Mouse (Mus musculus) gastrocnemius, adult 18-20 months (tissue): ENCODE results near the gene Nle1. TPM values are rescaled to one million over a fixed set of nuclear protein-coding genes. Genes with fewer than 3 reads are reported as not detected.

ENCODE experiments used
- DNase-seq: peaks from one replicate; pipeline ENCODE4 v3.0.0; 2021; ENCODE audit warnings: low spot score
- total RNA-seq, 2 experiments: library from RNA; stranded (reverse); gene quantifications; 2 replicates each; pipeline ENCODE4 v1.2.3; 2021

The Nle1 gene
- total RNA-seq, 2 experiments from 2014 or later: 10.4 to 13.9 TPM

DNA sequence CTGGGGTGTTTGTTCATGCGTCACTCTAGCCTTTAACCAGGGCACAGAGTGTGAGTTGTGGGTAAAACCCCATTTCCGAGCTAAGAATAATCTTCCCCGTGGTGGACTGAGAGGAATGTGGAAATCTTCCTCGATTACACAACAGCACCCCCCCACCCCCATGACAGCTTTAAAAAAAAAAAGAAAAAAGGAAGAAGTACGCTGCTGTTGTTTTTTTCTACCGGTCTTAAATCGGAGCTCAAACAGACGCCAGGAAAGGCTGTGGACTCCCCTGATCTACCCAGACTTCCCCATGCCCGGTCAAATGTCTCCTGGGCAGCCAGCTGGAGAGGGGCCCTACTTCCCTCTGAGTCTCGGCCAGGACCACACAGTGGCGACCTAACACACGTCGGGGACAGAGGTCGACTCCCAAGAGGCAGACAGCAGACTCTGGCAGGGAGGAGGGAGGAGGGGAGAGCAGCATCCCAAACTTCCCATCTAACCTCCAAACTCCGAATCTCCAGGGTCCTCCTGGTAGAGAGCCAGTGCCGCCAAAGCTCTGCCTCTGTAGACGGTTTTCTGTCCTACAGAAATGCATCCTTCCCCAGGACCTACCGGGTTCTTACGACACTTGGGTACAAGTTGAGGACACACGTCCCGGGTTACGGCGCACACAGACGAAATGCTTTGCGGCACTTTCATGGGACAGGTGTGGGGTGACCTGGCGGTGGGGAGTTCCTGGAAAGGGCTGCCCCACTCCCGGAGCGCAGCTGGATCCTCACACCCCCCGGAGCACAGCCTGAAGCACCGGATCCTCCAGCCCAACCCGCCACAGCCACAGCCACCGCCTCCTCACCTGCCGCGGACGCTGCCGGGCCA, 37.8 kb downstream of the Nle1 start:
- peak; percentile 82 for DNase-seq

DNA sequence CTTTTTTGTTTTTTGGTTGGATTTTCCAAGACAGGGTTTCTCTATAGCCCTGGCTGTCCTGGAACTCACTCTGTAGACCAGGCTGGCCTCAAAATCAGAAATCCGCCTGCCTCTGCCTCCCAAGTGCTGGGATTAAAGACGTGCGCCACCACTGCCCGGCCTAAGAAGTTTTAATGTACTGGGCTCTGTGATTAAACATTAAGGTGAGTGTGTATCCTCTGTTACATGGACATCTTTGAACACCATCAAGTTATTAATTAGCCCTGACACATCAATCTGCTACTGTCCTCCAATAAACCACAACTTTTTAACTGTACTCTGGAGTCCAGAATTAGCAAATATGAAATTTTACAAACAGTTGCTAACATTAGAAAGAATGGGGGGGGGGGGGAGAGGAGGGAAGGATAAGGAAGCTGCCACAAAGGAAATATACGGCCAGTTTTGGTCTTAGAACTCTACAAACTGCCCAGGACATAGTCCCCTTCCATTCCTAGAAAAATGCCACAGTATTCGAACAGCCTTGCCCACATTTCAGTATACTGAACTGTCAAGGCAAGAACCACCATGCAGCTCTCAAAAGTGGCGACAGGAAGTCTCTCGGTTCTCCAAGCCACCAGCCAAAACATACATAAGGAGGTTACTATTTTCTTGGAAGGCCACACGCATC, 38.6 kb downstream of the Nle1 start:
- DNase-seq: no peak

DNA sequence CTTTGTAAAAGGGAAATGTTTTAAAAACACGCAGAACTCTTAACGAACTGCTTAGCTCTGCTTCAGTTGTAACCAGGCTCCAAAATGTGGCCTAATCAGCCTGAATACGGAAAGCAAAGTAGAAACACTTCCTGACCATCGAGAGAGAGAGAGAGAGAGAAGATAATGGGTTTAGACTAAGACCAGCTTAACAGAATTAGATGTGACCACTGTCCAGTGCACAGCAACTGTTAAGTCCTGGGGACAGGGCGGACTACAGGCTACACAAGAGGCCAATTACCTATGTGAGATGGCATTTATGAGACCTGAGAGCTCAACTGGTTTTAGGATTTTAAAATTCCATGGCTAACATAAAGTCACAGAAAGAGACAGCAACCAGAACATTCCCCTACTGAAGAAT, 40.3 kb downstream of the Nle1 start:
- DNase-seq: no peak

DNA sequence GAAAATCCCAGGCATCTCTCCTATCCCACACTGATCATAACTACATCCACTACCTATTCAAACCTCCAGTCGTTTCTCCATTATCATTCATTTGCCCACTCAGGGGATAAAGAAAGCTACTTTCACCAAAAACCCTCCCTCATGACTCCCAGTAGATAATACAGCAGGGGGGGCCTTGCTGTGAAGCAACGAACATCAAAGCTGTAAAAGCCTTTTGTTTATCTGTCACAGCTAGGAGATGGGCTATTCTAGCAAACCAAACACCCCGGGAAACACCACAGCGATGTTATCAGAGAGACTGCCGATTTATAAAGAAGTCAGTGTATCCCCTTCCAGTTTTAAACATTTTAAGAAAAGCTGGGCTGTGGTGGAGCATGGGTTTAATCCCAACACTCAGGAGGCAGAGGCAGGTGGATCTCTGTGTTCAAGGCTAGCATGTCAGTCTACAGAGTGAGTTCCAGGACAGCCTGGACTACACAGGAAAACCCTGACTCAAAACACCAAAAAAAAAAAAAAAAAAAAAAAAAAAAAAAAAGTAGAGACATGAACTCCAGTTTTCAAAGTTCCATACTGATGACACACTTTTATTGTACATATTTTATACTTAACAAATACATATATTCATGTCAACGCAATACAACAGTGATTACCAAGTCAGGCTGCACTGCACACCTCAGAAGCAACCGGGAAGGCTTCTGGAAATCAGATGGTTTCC, 41.2 kb downstream of the Nle1 start:
- no peak for DNase-seq

DNA sequence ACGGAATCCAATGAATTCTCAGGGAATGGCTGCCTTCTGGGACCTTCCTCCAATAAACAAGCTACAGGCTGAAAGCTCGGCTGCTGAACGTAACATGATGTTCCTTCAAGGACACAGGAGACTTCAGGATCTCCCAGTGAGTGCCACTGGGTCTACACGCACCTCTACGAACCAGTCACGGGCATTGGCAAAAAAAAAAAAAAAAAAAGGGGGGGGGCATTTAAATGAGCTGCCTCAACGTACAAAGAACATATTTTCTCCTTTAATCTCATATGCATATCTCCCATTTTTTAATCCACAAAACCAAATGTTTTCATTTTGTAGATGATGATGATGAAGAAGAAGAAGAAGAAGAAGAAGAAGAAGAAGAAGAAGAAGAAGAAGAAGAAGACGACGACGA, 42.3 kb downstream of the Nle1 start:
- DNase-seq: no peak

DNA sequence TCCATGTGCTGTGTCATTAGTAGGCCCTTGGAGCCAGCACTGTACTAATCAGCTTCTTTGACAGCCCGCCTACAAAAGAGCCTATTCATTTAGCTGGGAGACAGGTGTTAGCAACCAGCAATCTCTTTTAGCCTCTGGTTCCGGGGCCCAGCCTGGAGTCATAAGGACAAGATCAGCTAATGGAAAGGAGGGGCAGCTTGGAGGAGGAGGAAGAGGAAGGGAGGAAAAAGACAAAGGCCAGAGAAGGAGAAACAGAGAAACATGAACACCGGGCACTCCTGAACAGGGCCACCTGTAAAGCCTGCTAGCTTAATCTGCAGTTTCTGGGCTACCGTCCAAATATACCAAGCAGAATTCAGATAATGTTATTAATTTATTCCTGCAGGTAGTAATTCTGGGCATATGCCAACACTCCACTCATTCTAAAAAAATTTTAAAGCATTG, 44.7 kb downstream of the Nle1 start:
- no peak for DNase-seq

DNA sequence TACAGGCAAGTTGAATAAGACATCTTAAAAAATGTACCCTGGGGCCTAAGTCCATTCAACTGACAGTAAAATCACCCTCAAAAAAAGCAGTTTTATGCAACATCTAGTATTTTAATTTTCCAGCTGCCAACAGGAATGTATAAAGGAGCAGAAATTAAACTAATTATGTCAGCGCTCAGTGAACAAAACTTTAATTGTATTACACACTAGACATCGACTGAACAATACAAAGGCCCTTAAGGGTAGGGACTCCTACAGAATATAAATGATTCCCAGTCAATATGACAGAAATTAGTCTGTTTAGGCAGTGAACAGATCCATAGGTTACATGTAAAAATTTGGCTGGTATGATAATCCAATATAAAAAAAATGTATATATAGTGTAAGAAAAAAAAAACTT, 45.2 kb downstream of the Nle1 start:
- DNase-seq: no peak

DNA sequence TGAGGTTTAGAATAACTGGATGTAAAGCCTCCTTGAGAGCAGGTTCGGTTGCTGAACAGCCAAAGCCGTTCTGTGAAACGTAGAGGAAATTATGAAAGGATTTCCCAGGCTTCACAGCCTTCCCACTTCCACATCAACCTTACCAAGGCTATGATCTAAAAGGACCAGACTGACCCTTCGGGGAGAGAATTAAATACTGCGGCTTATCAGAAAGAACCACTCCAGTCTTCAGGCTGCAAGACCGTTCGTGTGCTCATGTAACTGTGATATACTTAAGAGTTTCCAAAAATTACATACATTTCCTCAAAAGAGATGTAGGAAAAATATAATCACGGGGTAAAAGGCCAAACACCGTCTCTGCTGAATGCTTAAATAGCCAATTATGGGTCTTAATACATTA, 45.6 kb downstream of the Nle1 start:
- no peak for DNase-seq

DNA sequence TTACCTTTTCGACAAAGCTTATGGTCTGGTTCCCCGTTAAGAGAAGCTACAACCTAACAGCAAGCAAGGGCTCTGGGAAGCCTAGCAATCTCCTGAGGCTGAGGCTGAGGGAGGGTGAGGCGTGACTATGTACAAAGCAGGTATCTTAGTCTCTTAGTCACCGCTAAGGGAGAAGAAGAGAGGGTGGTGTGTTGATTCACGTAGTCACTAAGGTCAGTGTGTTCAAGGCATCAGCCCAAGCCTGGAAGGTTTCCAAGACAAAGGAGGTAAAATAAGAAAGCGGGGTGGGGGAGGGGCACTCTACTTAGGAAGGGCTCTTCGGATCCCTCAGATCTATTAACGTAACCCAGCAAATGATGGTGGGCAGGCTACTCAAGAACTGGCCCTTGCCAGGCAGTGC, 46.7 kb downstream of the Nle1 start:
- peak; percentile 30 for DNase-seq

DNA sequence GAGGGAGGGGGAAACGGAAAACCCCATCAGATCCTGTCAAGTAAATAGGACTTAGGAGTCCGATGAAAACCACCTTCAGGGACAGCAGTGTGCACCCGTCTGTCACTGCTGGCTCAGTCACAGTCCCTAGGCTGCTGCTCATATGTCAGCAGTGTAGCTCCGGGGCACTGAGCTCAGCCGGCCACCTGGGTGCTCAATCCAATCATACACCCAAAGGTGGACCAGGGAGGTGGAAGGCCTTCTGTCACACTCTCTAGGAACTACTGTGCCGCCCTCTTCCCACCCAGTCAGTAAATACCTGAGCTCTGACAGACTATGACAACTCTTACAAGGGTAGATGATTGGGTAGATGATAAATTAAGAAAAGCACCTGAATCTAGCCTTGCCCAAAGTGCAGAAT, 47.5 kb downstream of the Nle1 start:
- no peak for DNase-seq

DNA sequence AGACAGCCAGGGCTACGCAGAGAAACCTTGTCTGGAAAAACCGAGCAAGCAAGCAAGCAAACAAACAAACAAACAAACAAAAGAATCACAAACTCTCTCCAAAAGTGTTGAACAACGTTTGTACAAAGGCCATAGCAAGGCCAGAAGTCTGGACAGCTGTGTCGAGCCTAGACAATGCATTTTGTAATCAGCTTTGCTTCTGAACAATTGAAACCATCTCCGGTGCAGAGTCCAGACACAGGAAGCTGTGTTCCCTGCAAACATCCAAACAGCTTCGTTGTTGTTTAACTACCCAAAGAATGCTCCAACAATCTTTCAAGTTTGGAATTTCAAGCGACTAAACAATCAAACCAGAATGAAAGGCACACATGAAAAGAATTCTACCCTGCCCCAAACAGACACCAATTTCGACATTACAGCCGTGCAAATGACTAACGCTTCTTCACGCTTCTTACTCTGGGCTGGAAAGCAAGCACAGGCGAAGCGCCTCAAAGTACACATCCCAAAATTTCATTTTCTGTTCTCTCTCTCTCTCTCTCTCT, 50.8 kb downstream of the Nle1 start:
- no peak for DNase-seq

DNA sequence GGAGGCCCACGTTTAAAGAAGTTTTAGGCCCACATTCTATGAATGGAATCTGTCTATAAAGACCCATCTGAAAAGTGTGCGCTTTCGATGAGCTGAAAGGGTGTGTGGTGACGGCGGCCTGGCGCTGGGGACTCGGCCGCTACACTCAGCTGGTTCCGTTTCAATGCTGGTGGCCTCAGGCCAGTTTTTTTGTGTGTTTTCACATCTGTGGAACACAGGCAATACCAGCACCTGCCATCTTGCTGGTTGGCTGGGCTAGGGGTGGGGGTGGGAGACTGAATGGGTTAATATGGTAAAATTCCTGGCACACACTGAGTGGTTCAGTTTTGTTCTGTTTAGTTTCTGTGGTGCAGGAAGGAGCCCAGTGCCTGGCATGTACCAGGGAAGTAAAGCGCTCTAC, 52.2 kb downstream of the Nle1 start:
- DNase-seq: no peak

DNA sequence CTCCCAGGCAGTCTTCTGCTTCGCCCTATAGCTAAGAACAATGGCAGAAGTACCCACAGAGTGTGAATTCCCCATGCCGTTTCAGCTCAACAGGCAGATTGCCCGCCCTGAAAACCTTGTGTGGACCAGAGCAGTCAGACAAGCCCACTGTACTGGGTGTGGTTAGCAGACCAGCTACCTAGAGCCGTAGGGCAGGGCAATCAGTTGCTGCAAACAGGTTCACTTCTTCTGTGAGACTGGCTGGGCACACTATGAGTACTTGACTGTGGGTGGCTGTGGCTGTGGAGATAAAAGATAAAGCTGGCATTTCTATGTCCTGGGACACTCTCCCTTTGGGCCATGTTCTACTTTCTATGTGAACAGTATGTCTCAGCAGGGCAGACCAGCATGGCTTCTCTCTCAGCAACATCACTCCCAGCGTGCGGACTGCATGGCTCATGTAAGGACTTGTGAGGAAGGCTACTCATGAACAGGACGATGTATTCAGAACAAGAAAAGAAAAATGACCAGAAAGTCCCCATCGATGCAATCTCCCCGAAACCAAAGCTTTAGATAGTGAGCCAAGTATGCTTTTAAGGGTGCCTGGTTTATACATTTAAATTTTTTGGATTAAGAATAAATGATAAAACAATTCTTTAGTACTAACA, 52.8 kb downstream of the Nle1 start:
- no peak for DNase-seq

DNA sequence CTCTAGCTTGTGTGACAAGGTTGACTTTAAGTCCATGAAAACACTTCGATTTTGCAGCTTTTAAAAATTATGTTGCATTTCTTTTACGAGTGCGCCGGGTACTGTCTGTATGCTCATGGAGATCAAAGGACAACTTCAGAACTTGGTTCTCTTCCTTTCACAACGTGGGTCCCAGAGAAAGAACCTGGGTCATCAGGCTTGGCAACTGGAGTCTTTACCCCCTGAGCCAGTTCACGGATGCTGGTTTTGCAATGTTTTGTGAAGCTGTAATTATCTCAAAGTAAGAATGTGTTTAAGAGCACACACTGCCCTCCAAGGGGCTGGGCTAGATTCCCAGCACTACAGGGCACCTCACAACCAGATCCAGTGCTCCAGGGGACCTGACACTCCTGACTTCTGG, 54.1 kb downstream of the Nle1 start:
- no peak for DNase-seq

DNA sequence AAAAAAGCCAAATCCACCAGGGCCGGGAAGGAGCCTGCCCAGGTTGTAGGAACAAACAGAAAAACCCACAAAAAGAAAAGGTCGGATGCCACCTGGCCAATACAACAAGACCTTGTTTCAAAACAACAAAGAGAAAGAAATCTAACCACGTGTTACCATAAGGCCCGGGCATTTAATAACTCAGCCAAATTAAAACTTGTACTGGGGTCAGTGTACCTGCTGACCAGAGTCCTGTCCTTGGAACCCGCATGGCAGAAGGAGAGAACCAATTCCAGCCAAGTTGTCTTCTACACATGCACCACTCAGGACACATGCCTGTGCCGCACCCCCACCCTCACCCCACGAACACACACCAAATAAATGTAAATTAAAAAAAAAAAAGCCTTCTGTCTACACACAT, 55.3 kb downstream of the Nle1 start:
- DNase-seq: no peak

DNA sequence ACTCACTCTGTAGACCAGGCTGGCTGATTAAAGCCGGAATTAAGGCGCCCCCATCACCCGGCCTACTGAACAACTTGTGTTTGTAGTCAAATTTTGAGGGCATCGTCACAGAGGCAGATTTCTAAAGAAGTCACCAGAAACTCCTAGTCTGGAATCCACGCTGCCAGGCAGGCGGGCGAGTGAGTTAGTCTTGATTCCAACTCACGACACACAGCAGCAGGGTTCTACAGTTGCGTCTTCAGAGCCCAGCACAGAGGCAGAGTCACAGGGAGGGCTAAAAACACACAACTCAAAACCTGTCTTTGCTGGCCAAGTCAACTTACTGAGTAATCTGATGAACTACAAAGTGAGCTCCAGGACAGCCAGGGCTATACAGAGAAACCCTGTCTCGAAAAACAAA, 55.7 kb downstream of the Nle1 start:
- no peak for DNase-seq

DNA sequence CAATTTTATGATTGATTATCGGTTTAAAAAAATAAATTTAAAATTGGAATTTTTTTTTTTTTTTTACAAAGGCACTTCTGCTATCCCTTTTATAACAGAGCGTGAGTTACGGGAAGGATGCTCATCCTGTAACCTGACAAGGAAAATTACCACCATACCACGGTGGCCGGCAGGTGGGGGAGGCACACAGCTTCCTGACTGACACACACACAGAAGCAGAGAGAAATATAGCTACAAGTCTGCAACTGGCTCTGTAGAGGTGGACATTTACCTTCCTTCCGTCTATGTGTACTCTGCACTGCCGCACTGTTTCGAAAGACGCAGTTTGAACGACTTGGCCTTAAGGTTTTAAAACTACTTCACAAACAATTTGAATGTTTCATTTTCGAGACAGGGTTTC, 56.1 kb downstream of the Nle1 start:
- no peak for DNase-seq
